Mouse (Mus musculus): ENCODE results near the gene Trim2.

The Trim2 gene

GRCm38 (mm10) chr3:84254520-84254878 lies 52.2 kb downstream of the Trim2 start:
- DNase-seq (ENCODE audit: low spot score), result no peak

GRCm38 (mm10) chr3:84253655-84254519 lies 52.8 kb downstream of the Trim2 start:
- no peak for DNase-seq (ENCODE audit: low spot score)

GRCm38 (mm10) chr3:84252776-84253654 lies 53.7 kb downstream of the Trim2 start:
- no peak for DNase-seq (ENCODE audit: low spot score)

GRCm38 (mm10) chr3:84251721-84252120 lies 55.0 kb downstream of the Trim2 start:
- no peak for DNase-seq (ENCODE audit: low spot score)

GRCm38 (mm10) chr3:84250275-84250674 lies 56.4 kb downstream of the Trim2 start:
- DNase-seq (ENCODE audit: low spot score), result no peak

- no peak for DNase-seq (ENCODE audit: low spot score)
Observed at GRCm38 (mm10) chr3:84247789-84248188, 58.9 kb downstream of the Trim2 start.

GRCm38 (mm10) chr3:84246421-84246861 lies 60.2 kb downstream of the Trim2 start:
- DNase-seq (ENCODE audit: low spot score), result no peak

GRCm38 (mm10) chr3:84243116-84243515 lies 63.6 kb downstream of the Trim2 start:
- no peak for DNase-seq (ENCODE audit: low spot score)

- no peak for DNase-seq (ENCODE audit: low spot score)
Observed at GRCm38 (mm10) chr3:84242497-84242896, 64.2 kb downstream of the Trim2 start.

- DNase-seq (ENCODE audit: low spot score), result no peak
Observed at GRCm38 (mm10) chr3:84241098-84241497, 65.6 kb downstream of the Trim2 start.

- DNase-seq (ENCODE audit: low spot score), result no peak
Observed at GRCm38 (mm10) chr3:84235420-84236304, 71.0 kb downstream of the Trim2 start.

- DNase-seq (ENCODE audit: low spot score), result no peak
Observed at GRCm38 (mm10) chr3:84234562-84234961, 72.1 kb downstream of the Trim2 start.

- no peak for DNase-seq (ENCODE audit: low spot score)
Observed at GRCm38 (mm10) chr3:84233663-84234415, 72.8 kb downstream of the Trim2 start.

- DNase-seq (ENCODE audit: low spot score), result no peak
Observed at GRCm38 (mm10) chr3:84232312-84232711, 74.4 kb downstream of the Trim2 start.

- peak; percentile 41 for DNase-seq (ENCODE audit: low spot score)
Observed at GRCm38 (mm10) chr3:84230988-84231387, 75.7 kb downstream of the Trim2 start.

GRCm38 (mm10) chr3:84228911-84229310 lies 77.8 kb downstream of the Trim2 start:
- no peak for DNase-seq (ENCODE audit: low spot score)

- DNase-seq (ENCODE audit: low spot score), result peak; percentile 50
Observed at GRCm38 (mm10) chr3:84228203-84228870, 78.3 kb downstream of the Trim2 start.

- DNase-seq (ENCODE audit: low spot score), result no peak
Observed at GRCm38 (mm10) chr3:84227628-84228027, 79.0 kb downstream of the Trim2 start.

- DNase-seq (ENCODE audit: low spot score), result no peak
Observed at GRCm38 (mm10) chr3:84224982-84225381, 81.7 kb downstream of the Trim2 start.

GRCm38 (mm10) chr3:84220748-84221147 lies 85.9 kb downstream of the Trim2 start:
- peak; percentile 49 for DNase-seq (ENCODE audit: low spot score)

GRCm38 (mm10) chr3:84220326-84220725 lies 86.4 kb downstream of the Trim2 start:
- DNase-seq (ENCODE audit: low spot score), result no peak
